Mouse (Mus musculus): Measurements from ENCODE around the gene Casp3. TPM values are rescaled to one million over a fixed set of nuclear protein-coding genes. Genes with fewer than 3 reads are reported as not detected.

The Casp3 gene
- total RNA-seq, 1 experiment from 2014 or later: 28.9 TPM

DNA sequence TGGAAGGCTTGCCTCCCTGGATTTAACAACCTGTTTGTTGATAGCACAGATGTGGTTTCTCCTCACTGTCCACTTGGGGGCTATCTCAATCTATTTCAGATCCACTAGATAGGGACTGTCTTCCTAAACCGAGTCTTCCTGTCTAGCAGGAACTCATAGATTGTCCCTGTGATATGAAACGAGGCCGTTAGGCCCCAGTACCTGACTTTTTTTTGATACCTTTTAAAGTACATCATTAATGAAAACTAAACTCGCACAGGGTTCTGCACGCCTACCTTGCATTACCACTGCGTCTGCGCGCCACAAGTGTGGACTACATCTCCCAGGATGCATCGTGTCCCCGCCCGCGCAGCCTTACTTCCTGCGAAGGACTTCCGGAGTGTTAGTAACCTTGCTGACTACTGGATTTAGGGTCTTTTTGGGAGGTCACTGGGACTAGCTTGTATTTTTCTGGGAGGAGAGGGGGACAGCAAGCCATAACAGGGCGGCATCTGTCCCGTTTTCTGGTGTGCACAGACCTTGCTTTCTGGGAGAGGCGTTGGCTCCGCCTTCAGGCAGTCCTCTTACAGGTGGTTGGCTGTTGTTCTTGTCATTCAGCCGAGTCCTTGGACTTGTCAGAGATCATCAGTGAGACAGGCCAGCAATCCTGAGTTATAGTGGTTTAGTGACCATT lies 69.7 kb downstream of the Casp3 start:
- DNase-seq: peak; percentile 88

Other genes with a start within 250 kb of the Casp3 start
- 295 and 361 TPM in 2 replicates for gene Acsl1, start 146.3 kb upstream of the Casp3 start, total RNA-seq (2021)
- 1.2 and 4.2 TPM in 2 replicates for gene Cenpu, start 65.3 kb upstream of the Casp3 start, total RNA-seq (2021)
- gene Primpol, start 79 bp upstream of the Casp3 start, total RNA-seq (2021): 12.4 and 18.9 TPM in 2 replicates
- gene Irf2, start 122.4 kb downstream of the Casp3 start, total RNA-seq (2021): 61.4 and 72.7 TPM in 2 replicates

Measured in adrenal gland, postnatal 25 days (tissue).